Mouse (Mus musculus) C2C12 (cell line): ENCODE data around the gene Irf1. TPM values are rescaled to one million over a fixed set of nuclear protein-coding genes. Genes with fewer than 3 reads are reported as not detected.
"Not testable (repeated sequence)": the region's sequence is repeated elsewhere in the genome, so short reads cannot be mapped to it uniquely, and the experiment has no call there.

Source experiments
- H3K27me3 ChIP-seq: one replicate; pipeline ENCODE4 v1.6.1; 2011; ENCODE audit not compliant: control insufficient read depth, insufficient read depth, insufficient read length
- H3K36me3 ChIP-seq: one replicate; pipeline ENCODE4 v1.6.1; 2011; ENCODE audit not compliant: control insufficient read depth, insufficient read depth
- H3K4me3 ChIP-seq: one replicate; pipeline ENCODE4 v1.5.1; 2011; ENCODE audit warnings: mild to moderate bottlenecking, control low read depth; ENCODE audit not compliant: poor library complexity, insufficient read depth, severe bottlenecking
- H3K79me2 ChIP-seq: one replicate; pipeline ENCODE4 v1.6.1; 2011; ENCODE audit not compliant: control insufficient read depth, insufficient read depth
- H3K79me3 ChIP-seq: one replicate; pipeline ENCODE4 v1.6.1; 2011; ENCODE audit warnings: low read depth, control low read depth
- H3ac ChIP-seq: one replicate; pipeline ENCODE3; 2011; ENCODE audit warnings: low read depth; ENCODE audit not compliant: control insufficient read depth, insufficient read length
- CEBPB ChIP-seq: IDR thresholded peaks from one replicate; pipeline ENCODE4 v1.6.1; 2011; ENCODE audit warnings: low read depth, mild to moderate bottlenecking, control low read depth, moderate library complexity
- CTCF ChIP-seq: IDR thresholded peaks from one replicate; pipeline ENCODE4 v1.5.1; 2011; ENCODE audit not compliant: control insufficient read depth, insufficient read depth, insufficient read length
- FOSL1 ChIP-seq: IDR thresholded peaks from one replicate; pipeline ENCODE4 v1.8.0; 2011; ENCODE audit warnings: mild to moderate bottlenecking, low read length; ENCODE audit not compliant: poor library complexity, insufficient read depth, severe bottlenecking
- MAX ChIP-seq: IDR thresholded peaks from one replicate; pipeline ENCODE4 v1.6.1; 2011; ENCODE audit warnings: mild to moderate bottlenecking, control low read depth
- MYOD1 ChIP-seq: IDR thresholded peaks from one replicate; pipeline ENCODE4 v1.6.1; 2011; ENCODE audit warnings: low read depth; ENCODE audit not compliant: control insufficient read depth, insufficient read length
- MYOG ChIP-seq: IDR thresholded peaks from one replicate; pipeline ENCODE4 v1.6.1; 2011; ENCODE audit not compliant: control insufficient read depth, insufficient read length; ENCODE audit errors: extremely low read depth
- USF1 ChIP-seq: IDR thresholded peaks from one replicate; pipeline ENCODE4 v1.6.1; 2011; ENCODE audit warnings: low read depth, mild to moderate bottlenecking, control low read depth, moderate library complexity
- polyA plus RNA-seq: library from polyadenylated mRNA; unstranded; fragments of >200 nt; fragmentation: generic; extraction: Trizol; gene quantifications from one replicate; pipeline ENCODE4 v1.2.1, GENCODE M21; 2012; ENCODE audit warnings: missing spikeins

Irf1 gene
- polyA plus RNA-seq, 1 experiment, result 26.7 TPM

- H3K36me3 ChIP-seq, H3ac ChIP-seq, H3K4me3 ChIP-seq, H3K27me3 ChIP-seq, H3K79me2 ChIP-seq, H3K79me3 ChIP-seq: not testable (repeated sequence)
- TF ChIP-seq CTCF, result peak; percentile 18
These were observed 11.8 kb upstream of the Irf1 start for GRCm38 (mm10) chr11:53758033-53758432.

- Histone ChIP-seq H3K79me3 (no peaks in the 10 kb centered on the region), H3K27me3 (no peaks in the 10 kb centered on the region), H3K4me3 (no peak overlapping the region), H3K79me2 (no peaks in the 10 kb centered on the region), H3K36me3 (no peaks in the 10 kb centered on the region), H3ac (no peak overlapping the region)
- TF ChIP-seq FOSL1 (no peak), MYOD1 (no peak), MYOG (no peak), MAX (no peak), USF1 (no peak), CEBPB (no peak), CTCF (peak; percentile 24)
These were observed 10.9 kb upstream of the Irf1 start for GRCm38 (mm10) chr11:53758791-53759351.

- Histone ChIP-seq H3ac (no peak overlapping the region), H3K4me3 (no peak overlapping the region), H3K36me3 (no peaks in the 10 kb centered on the region), H3K79me2 (no peaks in the 10 kb centered on the region), H3K27me3 (no peaks in the 10 kb centered on the region), H3K79me3 (no peaks in the 10 kb centered on the region)
- TF ChIP-seq FOSL1 (no peak), MYOD1 (no peak), CTCF (no peak), MYOG (no peak), USF1 (no peak), CEBPB (no peak), MAX (no peak)
These were observed 10.0 kb upstream of the Irf1 start for GRCm38 (mm10) chr11:53759545-53760406.

- H3K36me3 ChIP-seq, result no peaks in the 10 kb centered on the region
- peak overlapping the region; percentile 34 for H3ac ChIP-seq
- no peaks in the 10 kb centered on the region for H3K79me3 ChIP-seq
- H3K79me2 ChIP-seq, result no peaks in the 10 kb centered on the region
- H3K27me3 ChIP-seq, result no peaks in the 10 kb centered on the region
- H3K4me3 ChIP-seq, result no peak overlapping the region
- TF ChIP-seq MYOD1 (no peak), CTCF (no peak), CEBPB (no peak), MYOG (no peak), FOSL1 (no peak), MAX (no peak)
These were observed 8.5 kb upstream of the Irf1 start for GRCm38 (mm10) chr11:53761284-53761683.

- TF ChIP-seq MAX (peak; percentile 48), MYOG (no peak), FOSL1 (no peak), CEBPB (peak; percentile 0), CTCF (no peak), MYOD1 (no peak)
- Histone ChIP-seq H3K27me3 (no peaks in the 10 kb centered on the region), H3K79me3 (no peaks in the 10 kb centered on the region), H3ac (no peak overlapping the region), H3K36me3 (no peaks in the 10 kb centered on the region), H3K79me2 (no peaks in the 10 kb centered on the region), H3K4me3 (no peak overlapping the region)
These were observed 8.0 kb upstream of the Irf1 start for GRCm38 (mm10) chr11:53761822-53762221.
